Mouse (Mus musculus) adrenal gland, postnatal 14 days (tissue): ENCODE results near the gene Adck2. TPM values are rescaled to one million over a fixed set of nuclear protein-coding genes. Genes with fewer than 3 reads are reported as not detected.

ENCODE experiments used
- total RNA-seq: library from RNA; stranded (reverse); gene quantifications from 2 replicates; pipeline ENCODE4 v1.2.3, GENCODE M21; 2021

Adck2 gene
- total RNA-seq, 1 experiment from 2014 or later: 23.5 TPM

Other genes with a start within 250 kb of the Adck2 start
- gene Slc37a3, start 196.2 kb upstream of the Adck2 start, total RNA-seq: 32.3 and 36.5 TPM in 2 replicates
- gene Rab19, start 192.7 kb upstream of the Adck2 start, total RNA-seq: 0.48 and 1.4 TPM in 2 replicates
- gene Mkrn1, start 153.4 kb upstream of the Adck2 start, total RNA-seq: 94.2 and 101 TPM in 2 replicates
- gene Dennd2a, start 16.0 kb upstream of the Adck2 start, total RNA-seq: 11.7 and 14.4 TPM in 2 replicates
- 1.5 and 1.8 TPM in 2 replicates for gene Gm42420, start 11.9 kb downstream of the Adck2 start, total RNA-seq
- 288 and 312 TPM in 2 replicates for gene Ndufb2, start 18.7 kb downstream of the Adck2 start, total RNA-seq
- 30.9 and 35.4 TPM in 2 replicates for gene Braf, start 151.6 kb downstream of the Adck2 start, total RNA-seq
- 79.0 and 91.7 TPM in 2 replicates for gene Mrps33, start 237.1 kb downstream of the Adck2 start, total RNA-seq